Mouse (Mus musculus) intestine, embryonic 14.5 days (tissue): ENCODE data around the gene Ren1. TPM values are rescaled to one million over a fixed set of nuclear protein-coding genes. Genes with fewer than 3 reads are reported as not detected.
"Not testable (repeated sequence)": the region's sequence is repeated elsewhere in the genome, so short reads cannot be mapped to it uniquely, and the experiment has no call there.

Experiments
- ATAC-seq: fragments of 200-750 bp; cut with Nextera tagmentation; replicated peaks from 2 replicates; pipeline ENCODE4 v1.8.0; 2017; ENCODE audit warnings: low read depth, moderate number of reproducible peaks, moderate TSS enrichment, moderate library complexity; ENCODE audit not compliant: low FRiP score, low TSS enrichment
- DNase-seq: peaks from one replicate; pipeline ENCODE4 v3.0.0-alpha.2; 2018; ENCODE audit warnings: low spot score
- H3K27ac ChIP-seq: fragments of 300-500 bp; sonication (generic); 2 replicates; pipeline ENCODE4 v1.5.1; 2014; ENCODE audit warnings: low read depth, mild to moderate bottlenecking, control low read depth
- H3K27me3 ChIP-seq: fragments of 300-500 bp; sonication (generic); replicated peaks from 2 replicates; pipeline ENCODE4 v1.6.1; 2014; ENCODE audit warnings: low read length, control low read depth; ENCODE audit not compliant: control insufficient read depth, insufficient read depth
- H3K36me3 ChIP-seq: fragments of 300-500 bp; sonication (generic); 2 replicates; pipeline ENCODE4 v1.6.1; 2014; ENCODE audit warnings: low read length, control low read depth; ENCODE audit not compliant: control insufficient read depth, insufficient read depth
- H3K4me1 ChIP-seq: fragments of 300-500 bp; sonication (generic); replicated peaks from 2 replicates; pipeline ENCODE4 v1.6.1; 2014; ENCODE audit warnings: low read length, control low read depth, mixed read lengths; ENCODE audit not compliant: control insufficient read depth, insufficient read depth
- H3K4me2 ChIP-seq: fragments of 300-500 bp; sonication (generic); 2 replicates; pipeline ENCODE4 v1.6.1; 2014; ENCODE audit warnings: low read length
- H3K4me3 ChIP-seq: fragments of 300-500 bp; sonication (generic); 2 replicates; pipeline ENCODE4 v1.5.1; 2014; ENCODE audit warnings: low read depth, low read length, control low read depth, mixed read lengths
- H3K9ac ChIP-seq: fragments of 300-500 bp; sonication (generic); 2 replicates; pipeline ENCODE4 v1.6.1; 2014; ENCODE audit warnings: mild to moderate bottlenecking, low read length
- H3K9me3 ChIP-seq: fragments of 300-500 bp; sonication (generic); 2 replicates; pipeline ENCODE4 v1.6.1; 2016; ENCODE audit warnings: low read length, control low read depth; ENCODE audit not compliant: control insufficient read depth
- WGBS: fragments of 180-500 bp; shearing (Covaris S2); extraction: QIAGEN DNeasy Blood & Tissue Kit; methylation state at CpG from one replicate; pipeline ENCODE4 v1.1.7; 2014; 5-methylcytosine and 5-hydroxymethylcytosine counted together
- polyA plus RNA-seq: library from polyadenylated mRNA; unstranded; fragments of >200 nt; fragmentation: Nextera tagmentation; extraction: Ambion mirVana; gene quantifications from 2 replicates; pipeline ENCODE4 v1.2.1, GENCODE M21; 2014

The Ren1 gene
- polyA plus RNA-seq, 1 experiment from 2014 or later: 0.51 TPM

- Histone ChIP-seq H3K9ac (0 out of 2 replicates have a peak overlapping the region, but pooled peaks have one; percentile 17), H3K27me3 (peaks cover 8% of the 10 kb centered on the region; the same call in 1 of the 2 replicates), H3K27ac (no peak overlapping the region), H3K36me3 (no peaks in the 10 kb centered on the region), H3K9me3 (no peaks in the 10 kb centered on the region), H3K4me1 (peaks cover 10% of the 10 kb centered on the region; the same call in 1 of the 2 replicates), H3K4me2 (peak overlapping the region; percentile 58), H3K4me3 (peak overlapping the region; percentile 22)
- no peak for ATAC-seq
- WGBS: 24% methylated on average over 7 of the region's 7 CpGs
- DNase-seq: no peak
These were observed 20.7 kb upstream of the Ren1 start for GRCm38 (mm10) chr1:133329638-133329964.

DNA sequence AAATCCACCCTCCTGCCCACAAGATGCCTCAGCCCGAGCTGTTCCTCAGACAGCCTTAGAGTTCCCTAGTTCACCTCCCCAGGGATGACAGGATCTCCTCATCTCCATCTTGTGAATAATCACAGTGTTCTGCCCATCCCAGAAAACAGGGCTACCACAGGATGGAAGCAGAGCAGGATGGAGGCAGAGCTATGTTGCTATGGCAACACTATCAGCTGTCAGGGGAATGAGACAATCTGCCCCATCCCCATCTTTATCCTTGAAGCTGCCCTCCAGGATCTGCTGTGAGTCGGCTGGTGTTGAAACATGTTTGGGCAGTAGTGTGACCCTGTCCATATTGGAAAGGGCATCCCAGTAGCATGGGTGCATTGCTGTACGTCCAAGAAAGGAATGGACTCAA lies 19.2 kb upstream of the Ren1 start:
- H3K9me3 ChIP-seq: no peaks in the 10 kb centered on the region
- DNase-seq (no peak), ATAC-seq (no peak)
- H3K36me3 ChIP-seq: no peaks in the 10 kb centered on the region
- 69% methylated on average over 3 of the region's 3 CpGs for WGBS
- no peak overlapping the region for H3K27ac ChIP-seq
- no peak overlapping the region for H3K4me2 ChIP-seq
- H3K9ac ChIP-seq: no peak overlapping the region
- no peak overlapping the region for H3K4me3 ChIP-seq
- peaks cover 8% of the 10 kb centered on the region; the same call in 1 of the 2 replicates for H3K27me3 ChIP-seq
- H3K4me1 ChIP-seq: peaks cover 10% of the 10 kb centered on the region; the same call in 1 of the 2 replicates

DNA sequence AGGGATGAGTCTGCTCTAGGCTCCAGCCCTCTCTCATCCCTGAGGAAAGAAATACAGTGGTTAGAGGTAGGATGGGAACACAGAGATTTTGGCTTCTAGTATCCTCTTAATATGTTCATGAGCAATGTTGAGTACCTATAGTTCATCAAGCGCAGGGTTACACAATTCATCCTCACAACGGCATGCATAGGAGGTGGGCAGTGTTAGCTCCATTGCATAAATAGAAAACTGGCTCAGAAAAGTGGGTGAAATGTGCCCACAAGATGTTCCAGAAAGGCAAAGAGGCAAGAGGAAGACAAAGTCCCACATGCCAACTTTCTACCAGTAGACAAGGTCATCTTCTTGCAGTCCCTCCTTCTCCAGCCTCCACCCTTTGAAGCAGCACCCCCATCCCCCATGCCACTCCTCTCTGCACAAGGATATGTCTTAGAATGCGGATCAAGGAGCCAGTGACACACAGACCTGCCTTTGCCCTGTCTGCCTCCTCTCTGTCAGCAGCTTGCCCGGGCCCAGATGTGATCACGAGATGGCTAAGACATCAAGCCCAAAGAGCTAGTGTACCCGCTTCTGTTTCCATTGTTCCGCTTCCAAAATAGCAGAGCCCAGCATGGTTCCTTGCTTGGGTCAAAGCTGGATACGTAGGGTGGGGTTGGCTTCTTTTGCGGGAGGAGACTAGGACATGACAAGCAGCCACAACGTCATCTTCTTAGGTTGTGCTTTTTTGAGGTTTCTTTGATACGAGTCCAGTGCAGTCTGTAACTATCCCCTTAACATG lies 17.5 kb upstream of the Ren1 start:
- peaks cover 10% of the 10 kb centered on the region; the same call in 1 of the 2 replicates for H3K4me1 ChIP-seq
- H3K4me2 ChIP-seq: no peak overlapping the region
- no peak overlapping the region for H3K27ac ChIP-seq
- no peak overlapping the region for H3K4me3 ChIP-seq
- H3K27me3 ChIP-seq: peaks cover 7% of the 10 kb centered on the region; the same call in 1 of the 2 replicates
- DNase-seq (no peak), ATAC-seq (no peak)
- 91% methylated on average over 11 of the region's 11 CpGs for WGBS
- H3K9ac ChIP-seq: no peak overlapping the region
- no peaks in the 10 kb centered on the region for H3K9me3 ChIP-seq
- no peaks in the 10 kb centered on the region for H3K36me3 ChIP-seq

- DNase-seq (no peak), ATAC-seq (no peak)
- H3K27me3 ChIP-seq: peaks cover 5% of the 10 kb centered on the region; the same call in 1 of the 2 replicates
- H3K9ac ChIP-seq: no peak overlapping the region
- H3K4me1 ChIP-seq: peaks cover 7% of the 10 kb centered on the region; the same call in 1 of the 2 replicates
- H3K36me3 ChIP-seq: no peaks in the 10 kb centered on the region
- 83% methylated on average over 6 of the region's 6 CpGs for WGBS
- no peak overlapping the region for H3K4me3 ChIP-seq
- H3K9me3 ChIP-seq: no peaks in the 10 kb centered on the region
- H3K4me2 ChIP-seq: no peak overlapping the region
- no peak overlapping the region for H3K27ac ChIP-seq
These were observed 16.4 kb upstream of the Ren1 start for GRCm38 (mm10) chr1:133333937-133334336.

GRCm38 (mm10) chr1:133340403-133340802 lies 9.9 kb upstream of the Ren1 start:
- H3K36me3 ChIP-seq, H3K4me3 ChIP-seq, H3K9me3 ChIP-seq, H3K27me3 ChIP-seq, H3K4me1 ChIP-seq, ATAC-seq, H3K27ac ChIP-seq, H3K4me2 ChIP-seq, DNase-seq, H3K9ac ChIP-seq: not testable (repeated sequence)
- WGBS: 68% methylated on average over 1 of the region's 1 CpGs

- Histone ChIP-seq H3K27ac (no peak overlapping the region), H3K4me2 (no peak overlapping the region), H3K9me3 (no peaks in the 10 kb centered on the region), H3K4me1 (no peaks in the 10 kb centered on the region), H3K4me3 (no peak overlapping the region), H3K36me3 (no peaks in the 10 kb centered on the region), H3K9ac (no peak overlapping the region), H3K27me3 (no peaks in the 10 kb centered on the region)
- no peak for ATAC-seq
- 86% methylated on average over 2 of the region's 2 CpGs for WGBS
- DNase-seq: no peak
These were observed 6.0 kb upstream of the Ren1 start for GRCm38 (mm10) chr1:133344357-133344756.

DNA sequence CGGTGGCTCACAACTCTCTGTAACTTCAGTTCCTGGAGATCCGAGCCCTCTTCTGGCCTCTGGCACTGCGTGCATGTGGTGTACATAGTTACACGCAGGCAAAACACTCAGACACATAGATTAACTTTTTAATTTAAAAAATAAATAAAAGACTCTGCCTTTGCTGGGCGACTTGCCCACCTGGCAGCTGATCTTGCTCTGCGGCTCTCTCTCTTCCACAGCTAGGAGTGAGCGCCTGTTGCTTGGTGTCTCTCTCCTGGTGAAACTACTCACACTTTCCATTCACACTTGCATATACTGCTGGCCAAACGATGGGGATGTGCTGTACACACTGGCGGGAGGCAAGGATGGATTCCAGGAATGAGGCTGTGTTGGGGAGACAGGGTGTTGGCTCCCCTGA lies 3.8 kb upstream of the Ren1 start:
- ATAC-seq: no peak

DNA sequence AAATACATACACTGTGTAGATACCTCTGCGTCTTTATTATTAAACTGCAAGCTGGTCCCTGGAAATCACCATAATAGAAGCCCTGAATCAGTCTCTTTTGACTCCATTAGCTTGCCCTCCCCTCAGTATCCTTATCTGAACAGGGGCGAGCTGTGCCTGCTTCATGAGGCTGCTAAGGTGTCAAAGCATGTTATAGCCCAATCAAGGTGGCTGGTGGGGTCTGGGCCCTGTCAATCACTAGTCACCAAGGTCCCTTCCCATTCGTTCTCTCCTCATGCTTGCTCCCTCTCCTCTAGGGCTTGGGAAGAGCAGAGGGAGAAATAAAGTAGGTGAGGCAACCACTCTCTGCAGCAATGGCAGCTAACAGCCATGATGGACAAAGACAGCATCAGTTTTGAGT lies 3.1 kb upstream of the Ren1 start:
- Histone ChIP-seq H3K27ac (no peak overlapping the region), H3K9me3 (no peaks in the 10 kb centered on the region), H3K36me3 (no peaks in the 10 kb centered on the region), H3K4me3 (no peak overlapping the region), H3K27me3 (no peaks in the 10 kb centered on the region), H3K4me2 (no peak overlapping the region), H3K4me1 (no peaks in the 10 kb centered on the region), H3K9ac (no peak overlapping the region)
- ATAC-seq (no peak), DNase-seq (no peak)
- WGBS: 65% methylated on average over 3 of the region's 3 CpGs

More for the DNA sequence above, 3.8 kb upstream of the Ren1 start:
- DNase-seq: no peak
- Histone ChIP-seq H3K36me3 (no peaks in the 10 kb centered on the region), H3K4me2 (no peak overlapping the region), H3K27ac (no peak overlapping the region), H3K4me3 (no peak overlapping the region), H3K27me3 (no peaks in the 10 kb centered on the region), H3K9ac (no peak overlapping the region), H3K4me1 (no peaks in the 10 kb centered on the region), H3K9me3 (no peaks in the 10 kb centered on the region)
- 80% methylated on average over 9 of the region's 9 CpGs for WGBS
